Mouse (Mus musculus) kidney, embryonic 16.5 days (tissue): Measurements from ENCODE around the gene Rd3. TPM values are rescaled to one million over a fixed set of nuclear protein-coding genes. Genes with fewer than 3 reads are reported as not detected.

ENCODE experiments used
- ATAC-seq: fragments of 200-750 bp; cut with Nextera tagmentation; 2 replicates; pipeline ENCODE4 v1.8.0; 2017; ENCODE audit warnings: moderate TSS enrichment; ENCODE audit not compliant: low FRiP score, low TSS enrichment
- H3K27ac ChIP-seq: fragments of 300-500 bp; sonication (generic); 2 replicates; pipeline ENCODE4 v1.5.1; 2014; ENCODE audit warnings: low read length
- H3K27me3 ChIP-seq: fragments of 300-500 bp; sonication (generic); 2 replicates; pipeline ENCODE4 v1.6.1; 2014; ENCODE audit warnings: low read length, control low read depth, mixed read lengths; ENCODE audit not compliant: insufficient read depth
- H3K36me3 ChIP-seq: fragments of 300-500 bp; sonication (generic); 2 replicates; pipeline ENCODE4 v1.6.1; 2014; ENCODE audit warnings: low read length, control low read depth, mixed read lengths; ENCODE audit not compliant: insufficient read depth
- H3K4me1 ChIP-seq: fragments of 300-500 bp; sonication (generic); 2 replicates; pipeline ENCODE4 v1.6.1; 2014; ENCODE audit warnings: low read length, control low read depth, mixed read lengths; ENCODE audit not compliant: insufficient read depth
- H3K4me2 ChIP-seq: fragments of 300-500 bp; sonication (generic); replicated peaks from 2 replicates; pipeline ENCODE4 v1.6.1; 2014; ENCODE audit warnings: low read depth, low read length
- H3K4me3 ChIP-seq: fragments of 300-500 bp; sonication (generic); 2 replicates; pipeline ENCODE4 v1.5.1; 2014; ENCODE audit warnings: mild to moderate bottlenecking, low read length
- H3K9ac ChIP-seq: fragments of 300-500 bp; sonication (generic); replicated peaks from 2 replicates; pipeline ENCODE4 v1.6.1; 2014; ENCODE audit warnings: low read length
- H3K9me3 ChIP-seq: fragments of 300-500 bp; sonication (generic); 2 replicates; pipeline ENCODE4 v1.6.1; 2016; ENCODE audit warnings: low read length, control low read depth
- WGBS: fragments of 180-500 bp; shearing (Covaris S2); extraction: QIAGEN DNeasy Blood & Tissue Kit; methylation state at CpG from one replicate; pipeline ENCODE4 v1.1.7; 2014; 5-methylcytosine and 5-hydroxymethylcytosine counted together
- polyA plus RNA-seq: library from polyadenylated mRNA; unstranded; fragments of >200 nt; fragmentation: Nextera tagmentation; extraction: Ambion mirVana; gene quantifications from 2 replicates; pipeline ENCODE4 v1.2.1, GENCODE M21; 2015

Gene Rd3
- polyA plus RNA-seq, 1 experiment from 2014 or later: 0.55 TPM

- 59% methylated on average over 3 of the region's 3 CpGs for WGBS
Observed at GRCm38 (mm10) chr1:191957321-191957720, 19.8 kb upstream of the Rd3 start.

GRCm38 (mm10) chr1:191960946-191961345 lies 16.2 kb upstream of the Rd3 start:
- 73% methylated on average over 2 of the region's 2 CpGs for WGBS
- Histone ChIP-seq H3K27ac (no peak overlapping the region), H3K36me3 (no peaks in the 10 kb centered on the region), H3K4me3 (no peak overlapping the region), H3K4me2 (no peak overlapping the region), H3K9me3 (no peaks in the 10 kb centered on the region), H3K27me3 (no peaks in the 10 kb centered on the region), H3K9ac (no peak overlapping the region), H3K4me1 (peaks cover 17% of the 10 kb centered on the region)
- no peak for ATAC-seq

More at GRCm38 (mm10) chr1:191957321-191957720, 19.8 kb upstream of the Rd3 start:
- Histone ChIP-seq H3K4me1 (peaks cover 5% of the 10 kb centered on the region), H3K4me2 (no peak overlapping the region), H3K9ac (no peak overlapping the region), H3K27ac (peak overlapping the region; percentile 58), H3K4me3 (no peak overlapping the region), H3K27me3 (no peaks in the 10 kb centered on the region), H3K36me3 (no peaks in the 10 kb centered on the region), H3K9me3 (no peaks in the 10 kb centered on the region)
- no peak for ATAC-seq

- H3K4me1 ChIP-seq: peaks cover 12% of the 10 kb centered on the region
- H3K4me3 ChIP-seq: no peak overlapping the region
- H3K9me3 ChIP-seq: no peaks in the 10 kb centered on the region
- no peaks in the 10 kb centered on the region for H3K27me3 ChIP-seq
- WGBS: 79% methylated on average over 3 of the region's 3 CpGs
- no peak overlapping the region for H3K4me2 ChIP-seq
- H3K27ac ChIP-seq: peak overlapping the region; percentile 14; the same call in 1 of the 2 replicates
- 0 out of 2 replicates have a peak overlapping the region, but pooled peaks have one; percentile 24 for H3K9ac ChIP-seq
- no peaks in the 10 kb centered on the region for H3K36me3 ChIP-seq
- ATAC-seq: no peak
Observed at GRCm38 (mm10) chr1:191963413-191963812, 13.8 kb upstream of the Rd3 start.

- Histone ChIP-seq H3K9ac (no peak overlapping the region), H3K4me2 (no peak overlapping the region), H3K27ac (peak overlapping the region; percentile 44), H3K27me3 (no peaks in the 10 kb centered on the region), H3K4me1 (peaks cover 12% of the 10 kb centered on the region), H3K9me3 (no peaks in the 10 kb centered on the region), H3K36me3 (no peaks in the 10 kb centered on the region), H3K4me3 (no peak overlapping the region)
- 15% methylated on average over 8 of the region's 8 CpGs for WGBS
- ATAC-seq: peak; percentile 95
Observed at GRCm38 (mm10) chr1:191963948-191964772, 13.0 kb upstream of the Rd3 start.

DNA sequence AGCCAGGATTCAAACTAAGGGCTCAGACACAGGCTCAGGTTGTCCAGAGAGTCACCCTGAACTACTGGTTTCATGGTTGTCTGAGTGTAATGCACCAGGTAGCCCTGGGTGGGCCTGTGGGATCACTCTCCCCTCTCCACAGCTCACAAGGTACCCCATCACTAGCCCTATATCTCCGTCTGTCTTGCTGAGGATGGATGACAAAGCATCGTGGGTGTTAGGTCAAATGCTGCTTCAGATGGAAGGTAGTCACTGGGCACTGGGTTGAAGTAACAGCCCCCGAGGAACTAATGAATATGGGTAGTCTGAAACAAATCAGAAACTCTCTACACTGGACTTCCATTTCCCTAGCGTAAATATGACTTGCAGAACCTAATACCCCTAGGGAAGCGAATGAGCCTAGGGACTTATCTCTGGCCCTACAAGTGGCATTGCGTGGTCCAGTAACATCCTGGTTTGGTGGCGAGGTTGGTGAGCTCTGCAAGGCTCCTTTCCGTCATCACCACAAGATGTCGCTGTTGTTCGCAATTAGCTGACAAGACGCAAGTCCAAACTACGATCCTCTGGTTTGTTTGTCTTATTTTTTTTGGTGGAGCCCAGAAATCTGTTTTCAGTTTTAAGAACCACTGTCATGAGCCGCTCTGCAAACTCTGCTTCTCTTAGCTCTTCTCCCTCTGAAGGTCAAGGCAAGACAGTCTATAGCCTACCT lies 12.2 kb upstream of the Rd3 start:
- H3K4me2 ChIP-seq: no peak overlapping the region
- no peaks in the 10 kb centered on the region for H3K36me3 ChIP-seq
- peak overlapping the region; percentile 44 for H3K27ac ChIP-seq
- H3K4me1 ChIP-seq: peaks cover 15% of the 10 kb centered on the region
- H3K4me3 ChIP-seq: no peak overlapping the region
- ATAC-seq: peak; percentile 69
- H3K27me3 ChIP-seq: no peaks in the 10 kb centered on the region
- 19% methylated on average over 13 of the region's 13 CpGs for WGBS
- H3K9ac ChIP-seq: no peak overlapping the region
- H3K9me3 ChIP-seq: no peaks in the 10 kb centered on the region

- H3K9me3 ChIP-seq: no peaks in the 10 kb centered on the region
- no peak overlapping the region for H3K9ac ChIP-seq
- 68% methylated on average over 5 of the region's 5 CpGs for whole genome bisulfite sequencing
- peaks cover 13% of the 10 kb centered on the region for H3K4me1 ChIP-seq
- no peaks in the 10 kb centered on the region for H3K27me3 ChIP-seq
- no peak overlapping the region for H3K27ac ChIP-seq
- no peak overlapping the region for H3K4me3 ChIP-seq
- no peaks in the 10 kb centered on the region for H3K36me3 ChIP-seq
- no peak overlapping the region for H3K4me2 ChIP-seq
- ATAC-seq: no peak
Observed at GRCm38 (mm10) chr1:191969939-191970338, 7.2 kb upstream of the Rd3 start.

- no peak overlapping the region for H3K4me2 ChIP-seq
- H3K27me3 ChIP-seq: no peaks in the 10 kb centered on the region
- peak overlapping the region; percentile 30; the same call in 1 of the 2 replicates for H3K27ac ChIP-seq
- peak; percentile 72; the same call in 1 of the 2 replicates for ATAC-seq
- H3K9me3 ChIP-seq: no peaks in the 10 kb centered on the region
- H3K4me1 ChIP-seq: peaks cover 18% of the 10 kb centered on the region
- no peaks in the 10 kb centered on the region for H3K36me3 ChIP-seq
- 56% methylated on average over 13 of the region's 13 CpGs for WGBS
- H3K4me3 ChIP-seq: no peak overlapping the region
- no peak overlapping the region for H3K9ac ChIP-seq
Observed at GRCm38 (mm10) chr1:191974509-191975405, 2.4 kb upstream of the Rd3 start.

- peak; percentile 69 for ATAC-seq
- H3K9me3 ChIP-seq: no peaks in the 10 kb centered on the region
- 7% methylated on average over 6 of the region's 6 CpGs for WGBS
- H3K27ac ChIP-seq: no peak overlapping the region
- H3K4me2 ChIP-seq: no peak overlapping the region
- no peaks in the 10 kb centered on the region; the same call in 1 of the 2 replicates for H3K27me3 ChIP-seq
- H3K4me1 ChIP-seq: peaks cover 9% of the 10 kb centered on the region
- no peaks in the 10 kb centered on the region for H3K36me3 ChIP-seq
- no peak overlapping the region for H3K4me3 ChIP-seq
- 0 out of 2 replicates have a peak overlapping the region, but pooled peaks have one; percentile 14 for H3K9ac ChIP-seq
Observed at GRCm38 (mm10) chr1:191981426-191982102, 4.4 kb downstream of the Rd3 start.
